Mouse (Mus musculus) T-helper 1 cell (primary cell): ENCODE measurements around the gene Sprtn.

ENCODE experiments used
- in situ Hi-C: fragments of 300-600 bp; cut with MboI, MseI; formaldehyde crosslinking; loops from one replicate; pipeline ENCODE4 v1.15.1; 2025; ENCODE audit warnings: high pct_unique_total_duplicates

Gene Sprtn

DNA sequence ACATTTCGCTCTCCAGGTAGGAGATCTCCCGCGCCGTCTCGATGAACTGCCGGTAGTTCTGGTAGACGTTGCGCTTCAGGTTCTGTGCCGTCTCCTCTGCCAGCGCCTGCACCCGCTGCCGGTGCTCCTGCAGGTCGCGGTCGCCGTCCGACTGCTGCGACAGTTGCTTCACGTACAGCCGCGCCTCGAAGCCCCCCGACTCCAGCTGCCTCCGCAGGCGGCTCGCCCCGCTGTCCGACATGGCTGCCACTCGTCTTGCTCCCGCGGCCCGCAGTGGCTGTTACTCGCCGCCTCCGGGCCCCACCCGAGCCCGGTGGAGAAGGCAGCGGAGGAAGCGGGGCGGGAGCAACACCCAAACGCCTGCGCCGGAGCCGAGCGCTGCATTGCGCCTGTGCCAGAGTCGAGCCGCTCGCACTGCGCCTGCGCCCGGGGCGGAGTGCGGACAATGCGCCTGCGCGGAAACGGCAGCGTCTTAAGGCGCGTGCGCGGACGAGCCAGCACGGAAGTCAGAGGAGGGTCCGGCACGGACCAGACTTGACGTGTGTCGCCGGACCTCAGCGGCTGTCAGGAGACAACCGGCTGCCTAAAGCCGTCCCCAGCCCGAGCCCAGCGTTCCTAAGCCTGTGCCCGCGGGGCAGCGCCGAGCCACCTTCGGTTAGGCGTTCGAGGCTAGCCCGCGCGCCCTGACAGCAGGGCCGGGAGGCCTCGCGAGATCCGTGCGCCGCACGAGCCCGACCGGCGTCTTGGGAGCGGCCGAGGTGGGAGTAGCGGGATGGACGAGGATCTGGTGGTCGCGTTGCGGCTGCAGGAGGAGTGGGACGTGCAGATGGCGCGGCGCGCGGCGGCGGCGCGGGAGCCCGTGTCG is at the start of gene Sprtn, which contains the start of gene Exoc8:
Sprtn (plus strand) TSS at position 501 of the 865 bp plus-strand sequence.
Exoc8 (minus strand) TSS at position 320 of the 865 bp plus-strand sequence.
- in situ Hi-C loops: no loop called here

DNA sequence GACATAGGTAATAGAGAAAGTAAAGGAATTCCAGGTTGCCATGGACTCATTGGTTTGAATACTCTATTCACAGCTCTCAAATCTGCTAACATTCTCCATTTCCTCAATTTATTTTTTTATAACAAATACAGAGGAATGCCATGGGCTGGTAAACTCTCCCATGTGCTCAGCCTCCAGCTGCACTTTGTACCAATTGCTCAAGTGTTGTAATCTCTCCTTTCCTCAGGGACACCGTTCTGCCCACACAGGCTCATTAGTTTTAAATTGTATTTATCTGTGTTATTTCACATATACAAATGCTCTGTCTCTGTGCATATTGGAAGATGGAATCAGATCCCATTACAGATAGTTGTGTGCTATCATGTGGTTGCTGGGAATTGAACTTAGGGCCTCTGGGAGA is 44.2 kb upstream of the Sprtn start:
- in situ Hi-C loops: no loop called here

DNA sequence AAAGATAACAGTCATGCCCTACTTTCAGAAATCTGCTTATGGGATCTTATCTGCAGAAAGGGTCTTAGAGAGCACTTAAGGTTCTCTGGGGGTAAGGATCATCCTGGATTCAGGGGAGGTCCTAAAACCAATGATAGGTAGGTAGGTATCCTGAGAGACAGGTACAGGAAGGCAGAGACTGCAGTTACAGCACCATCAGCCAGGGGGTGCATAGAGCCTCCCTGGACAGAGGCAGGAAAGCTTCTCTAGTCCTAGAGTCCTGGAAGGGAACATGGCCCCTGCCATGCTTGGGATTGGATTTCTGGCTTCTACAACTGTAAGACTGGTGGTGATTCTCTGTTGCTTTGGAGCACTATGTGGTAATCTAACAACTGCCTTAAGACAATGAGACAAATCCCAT is 38.2 kb upstream of the Sprtn start:
- in situ Hi-C loops: no loop called here

DNA sequence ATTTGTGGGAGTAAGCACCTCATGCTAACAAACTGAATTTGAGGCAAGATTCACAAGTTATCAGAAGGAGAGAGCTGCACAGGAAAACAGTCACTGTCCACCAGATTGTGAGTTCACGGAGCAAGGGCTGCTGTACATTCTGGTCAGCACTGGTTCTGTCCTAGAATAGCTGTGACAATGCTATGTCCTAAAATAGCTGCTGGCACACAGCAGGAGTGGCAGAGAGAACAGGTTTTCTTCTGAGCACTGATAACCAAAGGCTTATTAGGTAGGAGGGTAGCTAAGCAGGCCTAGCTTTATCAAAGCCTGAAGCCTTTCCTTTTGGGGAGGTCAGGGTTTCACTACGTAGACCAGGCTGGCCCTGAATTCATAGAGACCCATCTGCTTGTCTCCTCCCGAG is 37.5 kb upstream of the Sprtn start:
- in situ Hi-C loops: no loop called here

DNA sequence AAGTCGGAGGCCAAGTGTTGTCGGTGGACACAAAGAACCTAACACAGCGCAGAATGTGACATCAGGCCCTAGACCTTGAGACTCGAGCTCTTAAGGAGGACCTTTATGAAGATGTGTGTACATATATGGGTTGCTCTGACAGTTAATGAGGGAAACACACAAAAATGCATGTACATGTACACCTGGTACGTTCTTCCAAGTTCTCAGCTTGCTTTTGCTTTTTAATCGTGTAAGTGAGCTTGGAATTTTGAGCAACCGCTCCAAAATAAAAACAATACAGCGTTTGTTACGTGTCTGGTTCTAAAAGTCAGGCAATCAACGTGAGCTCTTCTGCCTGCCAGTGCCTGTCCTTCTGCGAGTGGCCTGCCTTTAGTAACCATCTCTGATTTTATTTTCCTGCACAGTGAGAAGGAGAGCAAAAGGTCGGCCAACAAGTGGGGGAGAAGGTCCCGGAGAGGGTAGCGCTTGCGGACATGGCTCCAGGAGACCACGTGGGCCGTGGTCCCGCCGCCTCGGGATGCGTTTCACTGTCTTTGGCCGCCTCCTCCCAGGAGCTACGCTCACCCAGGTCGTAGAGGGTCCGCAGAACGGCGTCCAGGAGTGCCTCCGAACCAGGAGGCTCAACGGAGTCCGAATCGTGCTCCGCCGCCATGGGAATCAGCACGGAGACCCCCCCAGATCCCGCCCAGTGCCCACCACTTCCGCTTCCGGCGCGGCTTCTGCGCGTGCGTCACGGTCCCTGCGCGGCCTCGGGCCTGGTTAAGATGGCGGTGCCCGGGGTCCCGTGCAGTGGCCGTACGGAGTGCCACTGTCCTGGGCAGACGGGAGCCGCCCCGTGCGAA is 35.1 kb upstream of the Sprtn start, which contains the start of the genes Gnpat and 2810004N23Rik:
Gnpat (plus strand) TSS at position 713 of the 842 bp plus-strand sequence.
2810004N23Rik (minus strand) TSS at position 800 of the 842 bp plus-strand sequence.
- in situ Hi-C loops: no loop called here

DNA sequence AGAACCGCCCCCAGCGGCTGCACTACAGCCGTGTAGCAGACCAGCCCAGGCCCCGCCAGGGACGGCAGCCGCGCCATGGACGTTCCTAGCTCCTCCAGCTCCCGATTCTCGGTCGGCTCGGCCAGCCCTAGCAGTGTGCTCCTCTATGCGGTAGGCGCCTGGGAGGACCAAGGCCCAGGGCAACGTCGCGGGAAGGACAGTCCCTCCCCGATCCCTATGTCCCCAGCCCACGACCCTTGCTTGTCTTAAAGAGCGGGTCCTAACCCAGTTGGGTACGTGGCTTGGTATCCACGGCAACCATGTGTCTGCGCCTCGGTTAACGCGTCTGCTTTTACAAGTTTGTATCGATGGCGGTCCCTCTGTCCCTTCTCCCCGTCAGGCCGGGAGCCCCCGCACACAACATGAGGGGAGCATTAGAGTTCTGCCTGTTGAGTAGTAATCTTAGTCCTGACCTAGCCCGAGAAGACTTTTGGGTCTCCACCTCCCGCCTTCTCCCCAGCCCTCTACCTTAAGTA is 34.5 kb upstream of the Sprtn start:
- in situ Hi-C loops: no loop called here

DNA sequence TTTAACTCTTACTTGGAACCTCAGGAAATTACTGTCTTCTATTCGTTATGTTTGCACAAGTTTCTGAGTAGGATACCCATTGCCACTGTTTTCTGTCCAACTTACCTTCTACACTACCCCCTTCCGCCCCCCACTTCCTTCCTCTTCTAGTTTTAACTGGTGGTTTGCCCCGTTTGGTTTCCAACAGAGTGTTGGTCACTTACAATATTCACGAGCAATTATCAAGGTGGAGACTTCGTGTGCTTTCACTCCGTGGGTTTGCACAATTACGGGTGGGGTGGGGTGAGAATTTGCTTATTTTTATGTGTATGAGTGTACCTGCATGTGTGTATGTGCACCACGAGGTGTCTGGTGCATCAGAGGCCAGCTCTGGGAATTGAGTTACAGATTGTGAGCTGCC is 34.0 kb upstream of the Sprtn start:
- in situ Hi-C loops: no loop called here

DNA sequence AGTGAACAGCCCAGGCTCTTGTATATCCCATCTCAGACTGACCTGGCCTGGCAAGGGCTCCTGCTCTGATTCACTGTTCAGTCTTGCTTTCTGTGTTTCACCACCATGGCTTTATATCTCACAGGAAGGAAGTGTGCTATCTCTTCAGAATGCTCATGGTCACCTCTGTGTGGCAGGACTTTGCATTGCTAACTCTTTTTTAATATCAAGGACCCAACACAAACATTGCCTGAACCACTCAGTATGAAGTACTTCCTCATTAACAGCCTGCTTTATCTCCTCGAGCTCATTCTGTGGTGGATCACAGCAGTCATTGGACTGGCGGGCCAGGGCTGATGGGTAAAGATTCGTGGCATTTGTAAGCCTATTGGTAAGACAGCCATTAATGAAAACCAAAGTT is 31.0 kb upstream of the Sprtn start:
- in situ Hi-C loops: no loop called here

DNA sequence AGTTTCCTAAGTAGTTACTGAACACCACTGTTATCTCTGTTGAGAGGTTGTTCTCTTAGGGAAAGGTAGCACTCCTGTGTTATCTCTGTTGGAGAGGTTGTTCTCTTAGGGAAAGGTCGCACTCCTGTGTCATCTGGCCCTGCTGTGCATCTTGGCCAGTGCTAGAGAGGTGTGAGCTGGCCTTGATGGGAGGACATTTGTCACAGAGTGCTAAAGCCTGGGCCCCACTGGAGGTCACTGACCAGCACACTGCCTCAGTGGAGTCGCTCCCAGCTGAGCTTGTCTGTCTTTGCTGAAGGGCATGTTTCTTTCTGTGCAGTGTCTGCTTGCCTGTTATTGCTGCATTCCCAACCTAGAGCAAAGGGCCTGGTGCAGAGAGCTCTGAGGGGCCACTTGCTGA is 30.6 kb upstream of the Sprtn start:
- in situ Hi-C loops: no loop called here

DNA sequence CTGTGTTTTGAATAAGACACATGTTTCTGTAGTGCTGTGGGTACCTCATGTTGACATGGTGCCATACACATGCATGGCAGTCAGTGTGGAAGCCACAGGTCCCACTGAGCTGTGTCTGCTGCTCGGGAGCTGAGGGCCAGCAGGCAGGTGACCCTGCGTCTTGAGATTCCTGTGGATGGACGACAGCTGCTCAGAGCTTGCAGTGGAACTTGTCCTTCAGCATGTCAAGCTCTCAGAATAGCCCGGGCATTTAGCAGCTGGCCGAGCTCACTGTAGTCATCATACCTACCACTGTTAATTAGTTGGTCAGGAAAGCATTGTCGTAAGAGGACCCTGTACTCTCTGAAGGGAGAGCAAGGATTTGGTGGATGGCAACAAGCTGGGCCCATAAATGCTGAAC is 28.0 kb upstream of the Sprtn start:
- in situ Hi-C loops: no loop called here

DNA sequence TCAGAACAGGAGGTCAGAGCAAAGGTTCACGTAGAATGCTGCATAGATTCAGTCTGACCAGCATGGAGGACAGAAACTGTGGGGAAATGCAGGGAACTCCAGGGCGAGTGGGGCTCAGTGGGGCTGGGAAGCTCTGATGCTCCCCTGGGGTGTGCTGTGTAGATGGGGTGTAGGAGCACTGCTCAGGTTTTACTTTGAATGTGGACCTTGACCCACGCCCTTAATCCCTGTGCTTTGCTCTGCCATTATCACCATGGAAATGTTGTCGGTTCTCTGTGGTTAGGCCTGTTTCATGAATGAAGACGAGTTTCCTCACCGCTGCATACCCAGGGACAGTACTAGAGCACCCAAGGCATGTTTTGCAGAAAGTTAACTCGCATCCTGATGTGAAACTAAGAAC is 26.2 kb upstream of the Sprtn start:
- in situ Hi-C loops: no loop called here

DNA sequence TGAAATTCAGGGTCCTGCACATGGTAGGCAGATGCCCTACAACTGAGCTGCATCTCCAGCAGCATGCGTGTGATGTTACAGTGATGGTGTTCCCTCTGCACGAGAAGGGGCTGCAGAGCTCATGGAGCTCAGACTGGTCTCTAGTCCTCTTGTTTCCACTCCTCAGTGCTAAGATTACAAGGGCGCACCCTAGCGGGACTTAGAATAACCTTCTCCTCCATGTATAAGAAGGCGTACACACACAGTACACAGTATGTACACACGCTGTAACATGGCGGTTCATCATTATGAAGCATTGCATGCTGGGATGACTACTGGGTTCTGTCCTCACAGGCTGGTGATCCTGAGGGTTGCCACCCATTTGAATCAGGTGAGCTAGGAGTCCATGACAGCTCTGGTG is 25.6 kb upstream of the Sprtn start:
- in situ Hi-C loops: no loop called here

DNA sequence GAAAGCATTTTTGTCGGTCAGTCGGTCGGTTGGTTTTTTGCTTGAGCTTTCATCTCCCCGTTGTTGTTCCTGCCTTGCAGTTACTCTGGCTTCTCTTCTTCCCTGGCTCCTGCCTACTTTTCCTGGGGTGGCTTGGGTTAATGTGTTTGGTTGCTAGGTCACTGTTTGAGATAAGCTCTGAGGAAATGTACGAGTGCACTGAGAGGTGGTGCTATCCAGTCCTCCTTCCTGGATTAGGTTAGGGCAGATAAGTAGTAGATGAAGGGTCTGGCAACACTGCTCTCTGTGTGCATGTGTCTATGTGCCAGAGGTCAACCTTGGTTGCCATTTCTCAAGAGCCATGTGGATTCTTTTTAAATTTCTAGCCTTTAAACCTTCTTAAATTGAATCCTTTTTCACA is 25.0 kb upstream of the Sprtn start:
- in situ Hi-C loops: no loop called here

DNA sequence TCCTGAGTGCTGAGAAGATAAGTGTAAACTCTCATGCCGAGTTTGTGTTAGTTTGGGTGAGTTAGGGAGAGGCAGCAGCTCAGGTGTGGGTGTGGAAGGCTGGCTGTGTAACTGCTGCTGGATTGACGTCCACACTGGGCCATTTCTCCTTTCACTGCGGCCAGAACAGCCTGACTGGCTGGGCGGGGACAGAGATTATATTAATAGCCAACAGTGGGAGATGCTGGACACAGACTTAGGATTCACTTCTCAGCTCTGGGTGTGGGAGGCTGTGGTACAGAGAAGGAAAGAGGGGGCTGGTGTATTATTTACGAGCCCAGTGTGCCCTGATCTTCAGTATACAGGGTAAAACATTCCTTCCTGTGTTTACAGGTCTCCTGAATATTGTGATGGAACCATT is 19.5 kb upstream of the Sprtn start:
- in situ Hi-C loops: no loop called here

DNA sequence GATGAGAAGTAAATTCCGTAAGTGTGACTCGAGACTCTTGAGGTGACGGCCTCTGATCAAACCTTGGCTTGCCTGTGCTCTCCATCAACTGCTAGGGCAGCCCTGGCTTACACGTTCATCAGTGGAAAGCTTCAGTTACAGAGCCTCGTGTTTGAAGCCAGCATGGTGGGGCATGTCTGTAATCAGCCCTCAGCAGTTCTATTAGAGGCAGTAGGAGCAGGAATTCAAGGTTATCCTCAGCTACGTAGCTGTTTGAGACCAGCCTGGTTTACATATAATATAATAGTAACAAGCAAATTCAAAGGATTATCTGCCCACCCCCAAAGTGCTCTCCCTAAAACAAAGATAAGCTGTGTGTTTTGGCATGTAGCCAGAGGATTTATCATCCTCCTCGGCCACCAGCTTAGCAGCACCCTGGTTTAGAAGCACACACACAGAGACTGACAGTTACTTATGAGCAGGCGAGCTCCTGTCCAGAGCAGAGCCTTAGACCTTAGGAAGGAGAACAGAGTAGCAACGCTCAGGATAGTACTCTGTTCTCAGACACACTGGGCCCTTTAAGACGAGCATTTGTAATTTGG is 18.6 kb upstream of the Sprtn start:
- in situ Hi-C loops: no loop called here

DNA sequence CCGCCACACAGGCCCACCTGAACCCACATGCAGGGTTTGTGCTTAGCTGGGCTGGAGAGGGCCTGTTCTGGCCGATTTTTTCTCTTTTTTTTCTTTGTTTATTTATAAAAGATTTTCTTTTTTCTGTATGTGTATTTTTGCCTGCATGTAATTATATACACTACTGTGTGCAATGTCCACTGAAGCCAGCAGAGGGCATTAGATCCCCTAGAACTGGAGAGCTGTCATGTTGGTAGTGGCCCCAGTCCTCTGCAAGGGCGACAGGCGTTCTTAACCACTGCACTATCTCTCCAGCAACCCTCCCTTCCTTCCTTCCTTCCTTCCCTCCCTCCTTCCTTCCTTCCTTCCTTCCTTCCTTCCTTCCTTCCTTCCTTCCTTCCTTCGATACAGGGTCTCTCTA is 9.3 kb upstream of the Sprtn start:
- in situ Hi-C loops: no loop called here

DNA sequence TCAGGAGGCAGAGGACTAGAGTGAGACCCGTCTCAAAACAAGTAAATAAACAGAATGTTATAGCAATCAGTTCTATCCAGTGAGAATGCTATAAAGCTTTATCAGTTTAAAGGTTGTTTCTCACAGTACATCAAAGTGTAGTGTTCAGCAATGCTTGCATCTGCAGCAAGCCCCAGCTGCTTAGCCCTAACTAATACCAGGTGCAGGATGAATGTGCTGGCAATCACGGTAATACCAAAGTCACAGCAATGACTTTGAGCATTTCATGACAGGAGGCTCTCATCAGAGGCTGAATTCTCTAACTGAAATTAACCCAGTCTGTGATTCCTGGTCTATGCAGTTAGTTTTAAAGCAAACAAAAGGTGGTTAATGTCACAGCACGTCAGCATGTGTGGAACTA is 5.1 kb upstream of the Sprtn start:
- in situ Hi-C loops: no loop called here

DNA sequence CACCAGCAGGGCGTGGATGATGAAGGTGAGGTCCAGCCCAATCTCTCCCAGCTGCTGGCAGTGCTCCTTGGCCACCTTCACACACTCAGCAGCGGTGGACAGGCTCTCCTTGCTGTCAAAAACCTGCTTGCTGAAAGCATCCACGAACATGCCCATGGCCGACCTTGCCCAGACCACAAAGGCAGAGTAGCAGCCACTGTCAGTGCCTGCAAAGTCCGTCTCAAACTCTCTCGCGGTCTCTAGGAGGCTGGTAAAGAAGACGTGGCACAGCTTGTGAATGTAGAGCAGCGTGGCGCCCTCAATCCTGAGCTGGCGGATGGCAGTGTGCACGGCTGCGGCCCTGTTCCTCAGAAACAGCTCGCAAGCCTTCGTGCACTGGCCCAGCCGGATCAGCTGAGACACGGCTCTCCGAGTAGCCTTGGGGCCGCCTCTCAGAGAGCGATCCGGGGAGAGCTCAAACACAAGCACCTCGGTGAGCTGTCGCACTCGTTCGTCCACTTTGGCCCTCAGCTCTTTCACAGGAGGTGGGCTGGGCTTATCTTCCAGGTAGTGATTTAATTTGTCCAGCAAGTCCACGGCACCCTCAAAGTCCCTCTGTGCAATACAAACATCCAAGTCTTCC is 1.6 kb upstream of the Sprtn start:
- in situ Hi-C loops: no loop called here

DNA sequence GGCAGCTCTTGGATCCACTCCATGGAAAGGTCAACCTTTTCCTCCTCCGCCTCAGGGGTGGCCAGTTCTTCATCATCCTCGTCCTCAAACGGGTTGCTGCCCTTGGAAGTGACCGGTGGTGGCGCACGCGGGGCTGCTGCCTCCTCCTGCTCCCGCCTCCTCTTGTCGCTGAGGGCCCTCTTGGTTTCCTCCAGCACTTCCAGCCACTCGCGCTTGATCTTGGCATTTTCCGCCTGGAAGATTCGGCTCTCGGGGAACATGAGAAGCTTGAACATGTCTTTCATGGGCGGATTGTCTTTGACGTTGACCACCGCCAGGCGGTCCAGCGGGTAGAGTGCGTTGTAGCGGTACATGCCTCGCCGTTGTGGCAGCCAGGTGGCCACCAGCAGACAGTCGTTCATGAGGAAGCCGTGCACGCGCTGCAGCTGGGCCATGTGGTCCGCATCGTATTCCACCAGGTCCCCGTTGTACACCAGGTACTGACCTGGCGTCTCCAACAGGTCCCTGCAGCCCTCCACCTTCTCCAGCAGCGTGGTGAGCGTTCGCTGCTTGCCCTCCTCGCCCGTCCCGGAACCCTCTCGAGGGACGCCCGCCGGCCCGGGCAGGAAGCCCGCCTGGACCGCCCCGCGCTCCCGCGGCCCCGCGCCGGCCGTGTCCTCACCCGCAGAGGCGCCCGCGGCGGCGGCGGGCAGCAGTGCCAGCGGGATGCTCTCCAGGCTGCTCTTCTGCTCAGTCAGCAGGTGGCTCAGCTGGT is 877 bp upstream of the Sprtn start:
- in situ Hi-C loops: no loop called here

DNA sequence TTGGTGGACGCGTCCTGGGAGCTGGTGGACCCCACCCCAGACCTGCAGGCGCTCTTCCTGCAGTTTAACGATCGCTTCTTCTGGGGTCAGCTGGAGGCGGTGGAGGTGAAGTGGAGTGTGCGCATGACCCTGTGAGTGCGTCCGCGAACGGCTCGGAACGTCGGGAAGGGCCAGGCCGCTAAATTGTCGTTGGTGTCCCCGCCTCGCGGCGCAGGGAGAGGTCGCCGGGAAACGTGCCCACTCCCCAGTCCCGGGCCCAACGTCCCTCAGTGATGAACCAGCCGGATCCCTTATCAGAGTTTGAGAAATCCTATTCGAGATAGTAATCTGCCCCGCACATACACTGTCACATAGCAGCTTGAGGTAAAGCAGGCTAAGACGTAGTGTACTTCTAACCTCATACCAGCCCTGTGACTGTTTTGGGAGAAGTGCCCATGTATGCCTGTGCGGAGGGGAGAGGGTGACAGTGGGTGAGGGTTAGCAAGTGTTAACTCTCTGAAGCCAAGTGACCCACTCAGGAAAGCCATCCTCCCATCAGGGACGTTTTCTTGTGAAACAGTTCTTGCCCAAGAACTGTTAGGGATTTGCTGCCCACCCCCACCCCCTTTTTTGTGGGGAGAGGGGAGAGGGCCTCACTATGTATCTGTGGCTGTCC is 692 bp downstream of the Sprtn start:
- in situ Hi-C loops: no loop called here
